28 mouse cellular contexts compared by ENCODE assay signal in the genomic region with DNA sequence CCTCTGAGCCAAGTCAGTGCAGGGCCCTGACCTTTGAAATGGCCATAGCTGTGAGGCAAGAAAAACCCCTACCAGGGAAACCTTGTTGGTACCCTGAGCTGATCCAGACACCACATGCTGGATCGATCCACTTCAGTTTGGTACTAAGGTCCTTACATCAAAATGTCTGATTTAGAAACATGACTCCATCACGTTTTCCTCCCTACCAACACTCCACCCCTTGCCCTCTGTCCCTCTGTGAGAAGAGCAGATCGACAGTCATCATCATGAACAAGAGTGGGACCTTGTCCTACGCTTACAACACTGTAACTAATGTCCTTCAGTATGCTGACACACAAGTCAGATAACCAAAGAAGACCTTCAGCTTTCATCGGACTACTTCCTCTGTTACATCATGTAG.
A peak's percentile ranks its signal among the peaks of the same experiment; 100 is the strongest.
DNase-seq lines count a peak whose midpoint lies in the region; ATAC-seq and TF ChIP-seq lines count a peak whose summit lies in the region.
"Had no signal": no experiment of that assay in that cellular context is flagged by ENCODE, and none has a peak within 500 bp of the region (broad histone marks: within the 10 kb centered on the region; RNA-seq: fewer than 3 reads in every experiment).

No protein-coding gene starts in this region.

- no peak for ATAC-seq in heart, embryonic 13.5 days (ENCODE audit: extremely low read depth, insufficient number of reproducible peaks, low FRiP score, low TSS enrichment)
- no peak for ATAC-seq in forebrain, postnatal 0 days
- ATAC-seq: inflammation-experienced regulatory T-cells, adult 6 months; midbrain, embryonic 16.5 days had no signal

- H3K4me1 ChIP-seq in heart, embryonic 13.5 days = peaks cover 35% of the 10 kb centered on the region
- peaks cover 28% of the 10 kb centered on the region for H3K4me1 ChIP-seq in heart, embryonic 10.5 days
- H3K4me1 ChIP-seq in forebrain, postnatal 0 days (ENCODE audit: insufficient read depth) = peaks cover 20% of the 10 kb centered on the region
- H3K4me1 ChIP-seq: liver, embryonic 13.5 days had no signal

- H3K27me3 ChIP-seq in heart, embryonic 13.5 days (replicated peaks) = no peaks in the 10 kb centered on the region
- H3K27me3 ChIP-seq in heart, embryonic 10.5 days (ENCODE audit: insufficient read depth, poor library complexity, severe bottlenecking) = no peaks in the 10 kb centered on the region
- no peaks in the 10 kb centered on the region for H3K27me3 ChIP-seq in forebrain, postnatal 0 days (ENCODE audit: insufficient read depth, low read length)
- H3K27me3 ChIP-seq: CH12.LX; hindbrain, embryonic 15.5 days; liver, embryonic 13.5 days; neural tube, embryonic 13.5 days; stomach, embryonic 15.5 days had no signal

- 0 out of 2 replicates have a peak overlapping the region, but pooled peaks have one; percentile 6 for H3K27ac ChIP-seq in heart, embryonic 13.5 days (replicated peaks)
- H3K27ac ChIP-seq in heart, embryonic 10.5 days = no peak overlapping the region
- 0 out of 2 replicates have a peak overlapping the region, but pooled peaks have one; percentile 0 for H3K27ac ChIP-seq in forebrain, postnatal 0 days (ENCODE audit: low read depth, low read length)
- H3K27ac ChIP-seq: embryonic facial prominence, embryonic 12.5 days; heart, adult 2 months; hindbrain, embryonic 10.5 days; hindbrain, embryonic 15.5 days; kidney, postnatal 0 days; liver, embryonic 13.5 days; midbrain, embryonic 10.5 days; neural tube, embryonic 13.5 days; stomach, embryonic 15.5 days had no signal

- no peak overlapping the region for H3K4me2 ChIP-seq in heart, embryonic 13.5 days
- no peak overlapping the region for H3K4me2 ChIP-seq in forebrain, postnatal 0 days (ENCODE audit: low read depth)
- H3K4me2 ChIP-seq: embryonic facial prominence, embryonic 12.5 days; hindbrain, embryonic 15.5 days; liver, embryonic 13.5 days; neural tube, embryonic 13.5 days; stomach, embryonic 15.5 days had no signal

- no peak overlapping the region for H3K9ac ChIP-seq in heart, embryonic 13.5 days
- no peak overlapping the region for H3K9ac ChIP-seq in forebrain, postnatal 0 days
- H3K9ac ChIP-seq: embryonic facial prominence, embryonic 12.5 days; hindbrain, embryonic 15.5 days; liver, embryonic 13.5 days; neural tube, embryonic 13.5 days; stomach, embryonic 15.5 days had no signal

- peaks cover 47% of the 10 kb centered on the region for H3K36me3 ChIP-seq in heart, embryonic 13.5 days
- H3K36me3 ChIP-seq in heart, embryonic 10.5 days = peaks cover 37% of the 10 kb centered on the region; the same call in 1 of the 2 replicates
- 0 out of 2 replicates have a peak, but pooled peaks cover 5% of the 10 kb centered on the region for H3K36me3 ChIP-seq in forebrain, postnatal 0 days (ENCODE audit: insufficient read depth)
- H3K36me3 ChIP-seq: hindbrain, embryonic 15.5 days; liver, embryonic 13.5 days had no signal

- DNase-seq in adrenal gland, adult (ENCODE audit: inconsistent age in 2 of 2, low spot score in 1 of 2) = peak; percentile 76 to 92
- DNase-seq in adrenal gland, postnatal 25 days = no peak
- DNase-seq in heart, embryonic 10.5 days (ENCODE audit: low spot score) = no peak
- peak; percentile 72 for DNase-seq in adrenal gland, adult 8-10 months
- no peak for DNase-seq in forebrain, postnatal 0 days
- DNase-seq in layer of hippocampus, adult 18-20 months (ENCODE audit: low spot score in 2 of 2) = no peak
- DNase-seq: cerebellum, adult 11-12 months; cerebellum, adult 9-11 months; embryo, embryonic 11 days; heart, adult 2 months; heart, postnatal 14 days; kidney, adult 2 months; kidney, postnatal 4 days; layer of hippocampus, postnatal 36 days; left cerebral cortex, postnatal 4 days; liver, embryonic 13.5 days; lung, adult 2 months had no signal

- H3K9me3 ChIP-seq in heart, embryonic 13.5 days = no peaks in the 10 kb centered on the region
- no peaks in the 10 kb centered on the region for H3K9me3 ChIP-seq in heart, embryonic 10.5 days
- H3K9me3 ChIP-seq in forebrain, postnatal 0 days (ENCODE audit: low read length) = no peaks in the 10 kb centered on the region
- H3K9me3 ChIP-seq: embryonic facial prominence, embryonic 12.5 days; hindbrain, embryonic 10.5 days; hindbrain, embryonic 15.5 days; liver, embryonic 13.5 days; midbrain, embryonic 10.5 days; neural tube, embryonic 13.5 days; stomach, embryonic 15.5 days had no signal

- WGBS in heart, embryonic 13.5 days = 60% methylated on average over 5 of the region's 5 CpGs
- WGBS in heart, embryonic 10.5 days = 65% methylated on average over 5 of the region's 5 CpGs
- 49% methylated on average over 5 of the region's 5 CpGs for WGBS in forebrain, postnatal 0 days

- TF ChIP-seq CTCF in forebrain, postnatal 0 days (IDR thresholded peaks at IDR 0.05; ENCODE audit: low read depth) = no peak

- no peak overlapping the region for H3K4me3 ChIP-seq in heart, embryonic 13.5 days
- H3K4me3 ChIP-seq in heart, embryonic 10.5 days = no peak overlapping the region
- no peak overlapping the region for H3K4me3 ChIP-seq in forebrain, postnatal 0 days (ENCODE audit: low read depth, low read length)
- H3K4me3 ChIP-seq: embryonic facial prominence, embryonic 12.5 days; heart, adult 2 months; hindbrain, embryonic 10.5 days; hindbrain, embryonic 15.5 days; liver, embryonic 13.5 days; midbrain, embryonic 10.5 days; neural tube, embryonic 13.5 days; stomach, embryonic 15.5 days had no signal

Comparison
In these comparisons a context has a peak if more than half of its experiments do, and no peak if none do; other contexts are left out.
1. DNase-seq: peak in adrenal gland, adult (2 of 2) and adrenal gland, adult 8-10 months (single experiment); none in adrenal gland, postnatal 25 days (single experiment), heart, embryonic 10.5 days (single experiment), forebrain, postnatal 0 days (single experiment) and layer of hippocampus, adult 18-20 months (0 of 2).